Mouse (Mus musculus) stomach, embryonic 15.5 days (tissue): ENCODE results near the gene Phkb. TPM values are rescaled to one million over a fixed set of nuclear protein-coding genes. Genes with fewer than 3 reads are reported as not detected.

Experiments used
- ATAC-seq: fragments of 200-750 bp; cut with Nextera tagmentation; 2 replicates; pipeline ENCODE4 v1.8.0; 2017; ENCODE audit warnings: low read depth, moderate number of reproducible peaks, moderate TSS enrichment; ENCODE audit not compliant: insufficient read depth, low FRiP score
- H3K27ac ChIP-seq: fragments of 300-500 bp; sonication (generic); 2 replicates; pipeline ENCODE4 v1.5.1; 2015; ENCODE audit warnings: mild to moderate bottlenecking, inconsistent platforms
- H3K27me3 ChIP-seq: fragments of 300-500 bp; sonication (generic); replicated peaks from 2 replicates; pipeline ENCODE4 v1.6.1; 2015; ENCODE audit warnings: inconsistent platforms
- H3K36me3 ChIP-seq: fragments of 300-500 bp; sonication (generic); 2 replicates; pipeline ENCODE4 v1.6.1; 2015; ENCODE audit warnings: inconsistent platforms
- H3K4me1 ChIP-seq: fragments of 300-500 bp; sonication (generic); 2 replicates; pipeline ENCODE4 v1.6.1; 2015; ENCODE audit warnings: inconsistent platforms
- H3K4me2 ChIP-seq: fragments of 300-500 bp; sonication (generic); 2 replicates; pipeline ENCODE4 v1.6.1; 2015; ENCODE audit warnings: mild to moderate bottlenecking, inconsistent platforms
- H3K4me3 ChIP-seq: fragments of 300-500 bp; sonication (generic); replicated peaks from 2 replicates; pipeline ENCODE4 v1.5.1; 2015; ENCODE audit warnings: inconsistent platforms
- H3K9ac ChIP-seq: fragments of 300-500 bp; sonication (generic); 2 replicates; pipeline ENCODE4 v1.6.1; 2015; ENCODE audit warnings: inconsistent platforms
- H3K9me3 ChIP-seq: fragments of 300-500 bp; sonication (generic); 2 replicates; pipeline ENCODE4 v1.6.1; 2016; ENCODE audit warnings: inconsistent platforms
- WGBS: fragments of 180-500 bp; shearing (Covaris S2); methylation state at CpG from one replicate; pipeline ENCODE4 v1.1.7; 2015; 5-methylcytosine and 5-hydroxymethylcytosine counted together
- polyA plus RNA-seq: library from polyadenylated mRNA; unstranded; fragments of >200 nt; fragmentation: Nextera tagmentation; extraction: Ambion mirVana; gene quantifications from 2 replicates; pipeline ENCODE4 v1.2.1, GENCODE M21; 2015

Gene Phkb
- polyA plus RNA-seq, 1 experiment from 2014 or later, result 40.8 TPM

DNA sequence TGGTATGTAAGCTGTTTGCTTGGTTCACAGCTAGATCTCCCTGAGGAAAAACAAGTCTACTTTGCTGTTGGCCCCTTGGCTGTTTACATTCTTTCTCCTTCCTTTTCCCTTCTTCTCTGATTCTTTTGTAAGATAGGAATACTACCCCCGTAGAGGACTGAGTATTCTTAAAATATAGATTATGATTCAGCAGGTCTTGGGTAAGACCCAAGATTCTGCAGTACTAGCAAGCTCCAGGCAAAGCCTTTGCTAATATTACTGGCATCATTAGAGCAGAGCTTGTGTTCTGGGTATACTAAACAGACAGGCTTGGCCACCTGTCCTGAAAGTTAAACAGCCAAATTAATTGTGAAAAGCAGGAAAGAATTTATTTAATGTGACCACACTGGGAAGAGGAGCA, 21.6 kb downstream of the Phkb start:
- Histone ChIP-seq H3K27me3 (no peaks in the 10 kb centered on the region), H3K4me2 (no peak overlapping the region), H3K4me1 (no peaks in the 10 kb centered on the region), H3K9me3 (no peaks in the 10 kb centered on the region), H3K9ac (no peak overlapping the region), H3K4me3 (no peak overlapping the region), H3K27ac (no peak overlapping the region), H3K36me3 (no peaks in the 10 kb centered on the region)
- WGBS, result 42% methylated on average over 1 of the region's 1 CpGs
- no peak for ATAC-seq

DNA sequence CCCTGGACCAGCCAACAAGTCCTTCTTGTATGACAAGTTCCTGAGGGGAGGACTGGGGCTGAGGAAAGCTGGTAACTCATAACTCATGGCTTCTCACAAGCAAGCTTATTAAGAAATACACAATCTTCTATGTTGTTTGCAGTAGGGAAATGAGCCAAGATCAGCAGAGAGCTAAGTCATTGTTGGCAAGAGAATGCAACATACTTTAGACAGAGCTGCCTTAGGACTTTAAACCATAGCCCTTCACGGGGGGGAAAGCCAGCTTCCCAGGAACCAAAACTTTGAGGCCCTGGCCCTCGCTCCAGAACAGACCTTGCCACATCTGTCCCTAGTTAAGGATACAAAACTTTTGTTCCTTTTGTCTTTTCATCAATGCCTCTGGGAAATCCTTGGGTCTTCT, 30.9 kb downstream of the Phkb start:
- H3K9me3 ChIP-seq, result no peaks in the 10 kb centered on the region
- H3K4me3 ChIP-seq, result no peak overlapping the region
- H3K4me2 ChIP-seq, result no peak overlapping the region
- H3K4me1 ChIP-seq, result no peaks in the 10 kb centered on the region
- H3K27ac ChIP-seq, result peak overlapping the region; percentile 35; the same call in 1 of the 2 replicates
- peak; percentile 35; the same call in 1 of the 2 replicates for ATAC-seq
- no peaks in the 10 kb centered on the region for H3K27me3 ChIP-seq
- H3K9ac ChIP-seq, result no peak overlapping the region
- H3K36me3 ChIP-seq, result no peaks in the 10 kb centered on the region
- 55% methylated on average over 2 of the region's 2 CpGs for WGBS

DNA sequence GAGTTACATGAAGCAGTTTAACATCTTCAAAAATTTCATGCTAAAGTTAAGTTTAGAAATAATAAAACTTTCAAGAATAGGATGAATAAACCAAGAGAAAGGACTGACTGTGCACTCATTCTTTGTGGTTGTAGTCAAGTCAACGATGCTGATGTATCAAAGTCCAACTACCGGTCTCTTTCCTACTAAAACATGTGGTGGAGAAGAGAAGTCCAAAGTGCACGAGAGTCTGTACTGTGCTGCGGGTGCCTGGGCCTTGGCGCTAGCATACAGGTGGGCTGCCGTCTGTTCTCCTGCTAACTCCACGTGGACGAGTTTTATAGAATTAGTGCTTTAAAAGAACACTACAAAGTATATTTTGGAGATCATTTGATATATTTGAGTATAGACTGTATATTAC, 37.2 kb downstream of the Phkb start:
- Histone ChIP-seq H3K27me3 (no peaks in the 10 kb centered on the region), H3K27ac (no peak overlapping the region), H3K9me3 (no peaks in the 10 kb centered on the region), H3K4me3 (no peak overlapping the region), H3K4me1 (no peaks in the 10 kb centered on the region), H3K9ac (no peak overlapping the region), H3K36me3 (peaks cover 3% of the 10 kb centered on the region; the same call in 1 of the 2 replicates), H3K4me2 (no peak overlapping the region)
- no peak for ATAC-seq
- WGBS, result 92% methylated on average over 8 of the region's 8 CpGs

DNA sequence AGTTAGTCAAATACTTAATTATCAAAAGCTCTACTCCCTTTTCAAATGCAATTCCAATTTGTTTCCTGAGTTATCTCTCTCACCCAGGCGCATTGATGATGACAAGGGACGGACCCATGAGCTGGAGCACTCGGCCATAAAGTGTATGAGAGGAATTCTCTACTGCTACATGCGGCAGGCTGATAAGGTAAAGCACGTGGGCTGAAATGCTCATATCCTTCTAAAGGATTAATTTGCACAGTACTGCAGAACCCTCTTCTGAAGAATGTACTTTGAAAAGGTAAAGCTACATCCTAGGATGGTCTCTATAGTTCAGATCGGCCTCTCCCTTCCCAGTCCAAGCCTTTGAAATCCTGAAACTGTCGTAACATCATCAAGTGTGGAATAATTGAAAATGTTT, 38.9 kb downstream of the Phkb start:
- H3K9ac ChIP-seq, result no peak overlapping the region
- H3K27me3 ChIP-seq, result no peaks in the 10 kb centered on the region
- ATAC-seq, result no peak
- H3K4me3 ChIP-seq, result no peak overlapping the region
- H3K27ac ChIP-seq, result no peak overlapping the region
- H3K4me1 ChIP-seq, result no peaks in the 10 kb centered on the region
- peaks cover 3% of the 10 kb centered on the region; the same call in 1 of the 2 replicates for H3K36me3 ChIP-seq
- WGBS, result 87% methylated on average over 7 of the region's 7 CpGs
- H3K4me2 ChIP-seq, result no peak overlapping the region
- no peaks in the 10 kb centered on the region for H3K9me3 ChIP-seq

DNA sequence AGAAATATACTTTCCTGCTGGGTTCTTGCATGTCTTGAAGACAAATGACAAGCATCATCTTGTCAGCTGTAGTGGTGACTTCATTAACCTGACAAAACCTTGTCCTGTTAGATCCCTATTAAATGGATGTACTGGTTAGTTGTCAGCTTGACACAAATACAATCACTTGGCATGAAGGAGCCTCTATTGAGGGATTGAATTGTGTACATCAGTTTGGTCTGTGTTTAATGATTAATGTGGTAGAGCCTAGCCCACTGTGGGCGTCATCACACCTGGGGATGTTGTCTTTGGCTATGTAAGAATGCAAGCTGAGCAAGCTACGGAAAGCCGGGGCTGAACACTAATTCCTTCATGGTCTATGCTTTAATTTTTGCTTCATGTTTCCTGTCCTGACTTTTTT, 44.1 kb downstream of the Phkb start:
- H3K4me1 ChIP-seq, result no peaks in the 10 kb centered on the region
- no peak overlapping the region for H3K27ac ChIP-seq
- WGBS, result 93% methylated on average over 3 of the region's 3 CpGs
- H3K4me2 ChIP-seq, result no peak overlapping the region
- H3K4me3 ChIP-seq, result no peak overlapping the region
- H3K36me3 ChIP-seq, result peaks cover 3% of the 10 kb centered on the region; the same call in 1 of the 2 replicates
- H3K27me3 ChIP-seq, result no peaks in the 10 kb centered on the region
- ATAC-seq, result no peak
- H3K9ac ChIP-seq, result no peak overlapping the region
- no peaks in the 10 kb centered on the region for H3K9me3 ChIP-seq

DNA sequence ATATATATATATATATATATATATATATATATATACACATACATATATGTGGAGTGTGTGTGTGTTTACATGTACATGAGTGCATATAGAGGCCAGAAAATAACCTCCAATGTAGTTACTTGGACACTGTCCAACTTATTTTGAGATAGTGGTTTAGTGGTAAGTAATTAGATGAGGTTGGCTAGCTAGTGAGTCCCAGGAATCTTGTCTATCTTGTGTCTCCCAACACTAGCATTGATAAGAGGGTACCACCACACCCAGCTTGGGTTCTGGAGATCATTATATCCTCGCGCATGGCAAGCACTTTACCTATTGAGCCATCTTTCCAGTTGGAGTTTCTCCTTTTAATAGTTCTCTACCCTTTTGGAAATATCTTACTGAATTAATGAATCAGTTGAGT, 56.9 kb downstream of the Phkb start:
- Histone ChIP-seq H3K4me3 (no peak overlapping the region), H3K36me3 (no peaks in the 10 kb centered on the region), H3K4me2 (no peak overlapping the region), H3K27me3 (no peaks in the 10 kb centered on the region), H3K9me3 (no peaks in the 10 kb centered on the region), H3K4me1 (no peaks in the 10 kb centered on the region), H3K27ac (no peak overlapping the region), H3K9ac (no peak overlapping the region)
- 97% methylated on average over 2 of the region's 2 CpGs for WGBS
- ATAC-seq, result no peak

DNA sequence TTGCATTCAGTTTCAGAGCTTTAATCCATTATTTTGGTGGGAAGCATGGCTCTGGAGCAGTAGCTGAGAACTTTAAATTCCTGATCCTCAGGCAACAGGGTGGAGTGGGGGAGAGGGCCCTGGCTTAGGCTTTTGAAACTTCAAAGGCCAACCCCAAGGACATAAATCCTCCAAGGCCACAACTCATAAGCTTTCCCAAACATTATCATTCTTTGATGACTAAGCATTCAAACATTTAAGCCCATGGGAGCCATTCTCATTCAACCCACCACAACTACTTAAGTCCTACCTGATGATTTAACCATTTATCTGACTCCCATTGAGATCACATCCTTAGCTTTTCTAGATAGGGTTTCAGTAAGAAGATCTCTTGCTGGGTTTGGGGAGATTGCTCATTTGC, 84.2 kb downstream of the Phkb start:
- H3K9me3 ChIP-seq, result no peaks in the 10 kb centered on the region

DNA sequence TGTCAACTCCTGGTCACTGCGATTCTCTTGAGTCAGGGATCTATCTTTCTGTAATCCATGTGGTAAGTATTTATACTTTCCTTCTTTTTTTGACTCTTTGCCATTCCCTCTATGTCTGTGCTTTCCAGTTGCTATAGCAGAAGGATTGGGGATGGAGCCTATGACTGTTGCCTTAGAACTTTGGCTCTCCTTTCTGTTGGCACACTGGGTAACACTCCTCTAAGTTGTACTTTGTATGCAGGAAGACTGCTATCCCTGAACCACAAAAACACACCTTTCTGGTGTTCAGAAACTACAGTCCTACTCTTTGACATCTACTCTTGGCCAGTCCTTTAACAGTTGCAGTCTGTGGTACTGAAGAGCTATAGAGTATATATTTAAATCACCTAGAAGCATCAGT, 84.8 kb downstream of the Phkb start:
- no peaks in the 10 kb centered on the region for H3K36me3 ChIP-seq
- H3K9ac ChIP-seq, result no peak overlapping the region
- no peak overlapping the region for H3K4me2 ChIP-seq
- H3K27ac ChIP-seq, result no peak overlapping the region
- H3K27me3 ChIP-seq, result no peaks in the 10 kb centered on the region
- WGBS, result 77% methylated on average over 1 of the region's 1 CpGs
- no peak for ATAC-seq
- H3K9me3 ChIP-seq, result no peaks in the 10 kb centered on the region
- H3K4me3 ChIP-seq, result no peak overlapping the region
- no peaks in the 10 kb centered on the region for H3K4me1 ChIP-seq

More for the DNA sequence above, 84.2 kb downstream of the Phkb start:
- H3K4me1 ChIP-seq, result no peaks in the 10 kb centered on the region
- no peak overlapping the region for H3K4me3 ChIP-seq
- H3K36me3 ChIP-seq, result no peaks in the 10 kb centered on the region
- no peak for ATAC-seq
- no peaks in the 10 kb centered on the region for H3K27me3 ChIP-seq
- no peak overlapping the region for H3K9ac ChIP-seq
- no peak overlapping the region for H3K27ac ChIP-seq
- no peak overlapping the region for H3K4me2 ChIP-seq

DNA sequence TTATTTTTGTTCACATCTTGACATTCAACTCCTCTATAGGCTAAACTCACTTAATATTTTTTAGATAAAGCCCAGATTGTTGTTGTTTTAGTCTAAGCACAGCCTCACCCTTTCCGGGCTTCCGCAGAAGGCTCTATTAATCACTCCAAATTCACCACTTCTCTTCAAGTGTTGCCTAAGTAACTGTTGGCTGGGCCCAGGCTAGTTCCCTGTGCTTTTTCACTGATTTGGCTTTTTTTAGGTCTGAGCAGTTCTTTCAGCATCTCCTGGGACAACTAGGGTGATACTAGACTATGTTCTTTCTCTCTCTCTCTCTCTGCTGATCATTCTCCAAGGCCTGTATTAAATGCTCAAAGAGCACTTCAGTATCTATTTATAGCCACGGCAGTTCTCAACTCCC, 85.3 kb downstream of the Phkb start:
- WGBS, result 46% methylated on average over 3 of the region's 3 CpGs
- no peak for ATAC-seq
- H3K27ac ChIP-seq, result no peak overlapping the region

DNA sequence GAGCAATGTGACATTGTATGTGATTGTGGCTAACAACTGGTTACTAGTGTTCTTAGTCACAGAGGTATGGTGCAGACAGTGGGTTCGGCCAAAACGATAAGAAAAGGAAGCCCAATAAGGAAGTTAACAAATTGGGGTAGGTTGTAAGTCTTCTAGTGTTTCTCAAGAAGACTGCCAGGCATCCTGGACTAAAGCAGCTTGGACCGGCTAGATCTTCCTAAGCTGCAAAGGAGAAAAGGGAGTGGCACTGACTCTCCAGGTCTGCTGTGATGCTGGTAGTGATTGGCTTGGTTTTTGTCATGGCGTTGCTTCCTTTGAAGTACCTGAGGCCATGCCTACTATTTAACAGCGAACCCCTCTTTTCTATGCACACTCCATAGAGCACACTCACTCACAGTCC, 95.4 kb downstream of the Phkb start:
- no peak for ATAC-seq
- H3K4me1 ChIP-seq, result no peaks in the 10 kb centered on the region
- no peak overlapping the region for H3K9ac ChIP-seq
- H3K27me3 ChIP-seq, result no peaks in the 10 kb centered on the region
- no peak overlapping the region for H3K4me2 ChIP-seq
- no peak overlapping the region for H3K27ac ChIP-seq
- no peaks in the 10 kb centered on the region for H3K36me3 ChIP-seq
- H3K9me3 ChIP-seq, result no peaks in the 10 kb centered on the region
- WGBS, result 88% methylated on average over 5 of the region's 5 CpGs
- H3K4me3 ChIP-seq, result no peak overlapping the region

More for the DNA sequence above, 85.3 kb downstream of the Phkb start:
- H3K9ac ChIP-seq, result no peak overlapping the region
- H3K27me3 ChIP-seq, result no peaks in the 10 kb centered on the region
- H3K4me1 ChIP-seq, result no peaks in the 10 kb centered on the region
- H3K36me3 ChIP-seq, result no peaks in the 10 kb centered on the region
- H3K4me2 ChIP-seq, result no peak overlapping the region
- H3K4me3 ChIP-seq, result no peak overlapping the region
- no peaks in the 10 kb centered on the region for H3K9me3 ChIP-seq

DNA sequence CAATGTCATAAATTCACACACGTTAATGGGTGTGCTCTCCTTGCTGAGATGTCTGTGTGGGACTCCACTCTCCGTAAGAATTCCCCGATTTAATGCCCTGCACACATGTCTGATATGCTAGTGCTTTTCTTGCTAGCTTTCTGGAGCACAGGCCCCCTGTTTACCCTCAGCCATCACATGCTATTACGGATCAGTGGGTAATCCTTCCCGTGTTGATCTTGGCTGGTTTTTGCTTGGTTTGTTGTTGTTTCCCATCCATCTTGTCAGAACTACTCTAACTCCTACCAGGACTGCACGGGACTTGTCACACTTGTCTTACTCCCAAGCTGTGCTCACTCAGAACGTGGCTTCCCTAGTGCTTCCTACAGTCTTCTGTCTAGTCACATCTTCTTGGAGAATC, 96.6 kb downstream of the Phkb start:
- Histone ChIP-seq H3K27me3 (no peaks in the 10 kb centered on the region), H3K4me1 (no peaks in the 10 kb centered on the region), H3K9me3 (no peaks in the 10 kb centered on the region), H3K9ac (no peak overlapping the region), H3K36me3 (no peaks in the 10 kb centered on the region), H3K4me2 (no peak overlapping the region), H3K27ac (no peak overlapping the region), H3K4me3 (no peak overlapping the region)
- ATAC-seq, result no peak
- 72% methylated on average over 7 of the region's 7 CpGs for WGBS

DNA sequence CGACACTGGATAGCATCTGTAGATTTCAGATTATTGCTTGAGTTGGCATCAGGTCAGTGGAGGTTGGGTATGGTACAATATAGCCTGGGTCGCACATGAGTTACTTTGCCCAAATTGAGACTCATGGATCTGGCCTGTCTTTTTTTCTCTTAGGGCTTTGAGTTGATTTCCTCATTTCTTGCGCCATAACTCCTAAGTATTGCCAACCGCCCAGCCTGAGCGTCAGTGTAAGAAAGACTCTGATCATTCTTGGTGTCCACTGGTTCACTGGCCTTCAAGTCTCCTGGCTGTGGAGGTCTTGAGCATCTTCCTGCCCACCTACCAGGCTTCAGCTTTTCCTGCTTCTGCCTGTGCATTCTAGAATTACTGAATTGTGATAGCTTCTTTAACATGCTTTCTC, 104.1 kb downstream of the Phkb start:
- no peak overlapping the region for H3K27ac ChIP-seq
- no peak overlapping the region for H3K9ac ChIP-seq
- H3K9me3 ChIP-seq, result no peaks in the 10 kb centered on the region
- 96% methylated on average over 5 of the region's 5 CpGs for WGBS
- H3K4me2 ChIP-seq, result no peak overlapping the region
- no peaks in the 10 kb centered on the region for H3K27me3 ChIP-seq
- H3K36me3 ChIP-seq, result no peaks in the 10 kb centered on the region
- no peak overlapping the region for H3K4me3 ChIP-seq
- no peaks in the 10 kb centered on the region for H3K4me1 ChIP-seq
- no peak for ATAC-seq

DNA sequence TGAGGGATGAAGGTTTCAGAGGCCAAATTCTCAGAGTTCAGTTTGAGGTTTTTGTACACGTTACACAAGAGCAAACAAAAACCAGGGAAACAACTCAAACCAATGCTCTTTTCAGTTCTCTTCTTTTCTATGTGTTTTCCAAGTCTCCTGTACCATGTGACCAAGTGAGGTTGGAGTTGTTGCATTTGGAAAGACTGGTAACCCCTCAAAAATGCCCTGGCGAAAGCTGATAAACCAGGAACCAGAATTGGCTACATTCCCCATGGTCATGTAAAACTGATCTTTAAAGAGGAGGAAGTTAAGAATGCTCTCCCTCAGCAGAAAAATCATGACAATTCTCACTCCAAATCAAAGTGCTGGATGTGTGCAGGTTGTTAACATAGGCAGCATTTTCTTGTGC, 117.6 kb downstream of the Phkb start:
- H3K4me1 ChIP-seq, result no peaks in the 10 kb centered on the region
- no peak overlapping the region for H3K4me2 ChIP-seq
- H3K9me3 ChIP-seq, result no peaks in the 10 kb centered on the region
- WGBS, result 87% methylated on average over 2 of the region's 2 CpGs
- H3K4me3 ChIP-seq, result no peak overlapping the region
- H3K27me3 ChIP-seq, result no peaks in the 10 kb centered on the region
- no peaks in the 10 kb centered on the region for H3K36me3 ChIP-seq
- no peak for ATAC-seq
- no peak overlapping the region for H3K27ac ChIP-seq
- H3K9ac ChIP-seq, result no peak overlapping the region
